Mouse (Mus musculus): ENCODE results near the gene Hdac7.

The Hdac7 gene

DNA sequence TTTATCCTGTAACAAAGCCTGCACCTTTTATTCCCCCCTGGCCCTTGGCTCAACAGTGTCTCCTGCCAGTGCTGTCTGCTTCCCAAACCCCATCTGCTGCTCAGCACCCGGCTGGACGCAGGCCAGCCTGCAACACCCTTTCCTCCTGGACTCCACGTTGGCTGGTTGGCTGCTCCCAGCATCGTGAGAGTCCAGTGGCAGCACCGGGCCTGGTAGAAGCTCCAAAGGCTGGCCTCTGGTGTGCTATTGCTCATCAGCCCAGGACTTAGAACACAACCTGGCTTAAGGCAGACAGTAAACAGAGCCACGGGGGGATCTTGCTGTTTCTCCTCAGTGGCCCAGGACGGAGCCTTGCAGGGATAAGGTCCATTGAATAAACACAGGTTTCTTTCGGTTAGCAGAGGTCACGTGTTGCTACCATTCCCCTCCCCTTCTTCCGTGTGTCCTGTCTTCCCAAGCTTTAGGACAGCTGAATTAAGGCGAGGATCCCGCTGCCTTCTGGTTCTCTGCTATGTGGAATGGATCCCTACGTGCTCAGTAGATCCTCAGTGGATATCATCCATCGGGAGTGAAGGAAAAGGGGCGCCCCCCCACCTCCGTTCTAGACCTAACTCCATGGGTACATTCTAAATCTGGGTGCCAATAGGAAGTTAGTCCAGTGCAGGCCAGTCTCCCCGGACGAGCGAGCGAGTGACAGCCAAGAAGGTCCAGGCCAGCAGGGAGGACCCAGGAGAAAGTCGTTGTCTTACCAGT lies 30.7 kb downstream of the Hdac7 start:
- DNase-seq = peak in 1 of 2 experiments; percentile 72

- no peak for DNase-seq
These were observed 31.4 kb downstream of the Hdac7 start for GRCm38 (mm10) chr15:97812875-97813274.

GRCm38 (mm10) chr15:97812126-97812525 lies 32.2 kb downstream of the Hdac7 start:
- peak in 1 of 2 experiments; percentile 58 for DNase-seq

GRCm38 (mm10) chr15:97811307-97811706 lies 33.0 kb downstream of the Hdac7 start:
- no peak for DNase-seq

GRCm38 (mm10) chr15:97810399-97810798 lies 33.9 kb downstream of the Hdac7 start:
- DNase-seq = no peak

DNA sequence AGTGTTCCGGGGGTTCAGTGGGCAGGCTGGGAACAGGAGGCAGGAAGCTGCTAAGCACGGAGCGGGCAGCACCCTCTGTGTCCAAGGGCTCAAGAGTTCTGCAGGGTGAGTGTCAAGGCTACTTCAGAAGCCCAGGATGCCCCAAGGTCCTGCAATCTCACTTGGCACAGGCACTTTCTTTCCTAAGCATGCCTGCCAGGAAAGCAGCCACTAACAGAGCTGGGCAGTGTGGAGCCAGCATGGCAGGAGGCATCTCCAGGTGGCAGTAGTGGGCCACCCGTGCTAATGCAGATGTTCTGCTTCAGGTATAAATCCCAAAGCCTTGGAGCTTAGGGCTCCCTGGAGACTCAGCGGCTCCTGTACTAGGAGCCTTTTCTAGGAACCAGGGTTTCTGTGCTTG lies 34.4 kb downstream of the Hdac7 start:
- peak; percentile 70 to 77 for DNase-seq

DNA sequence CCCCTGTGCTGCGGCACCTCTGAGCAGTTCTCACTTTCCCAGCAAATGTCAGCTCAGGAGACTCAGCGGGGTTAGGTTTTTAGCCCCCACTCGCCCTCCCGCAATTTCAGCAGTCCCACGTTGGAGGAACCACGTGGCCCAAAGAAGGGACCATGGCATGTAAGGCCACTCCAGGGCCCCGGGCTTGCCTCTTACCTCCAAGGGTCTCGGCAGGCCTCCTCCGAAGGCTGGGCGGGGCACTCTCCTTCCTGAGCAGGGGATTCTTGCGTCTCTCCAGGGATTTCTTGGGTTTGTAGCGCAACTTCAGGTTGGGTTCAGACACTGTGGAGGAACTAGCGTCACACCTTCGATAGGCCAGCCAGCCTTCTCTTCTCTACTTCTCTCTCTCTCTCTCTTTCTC lies 35.1 kb downstream of the Hdac7 start:
- DNase-seq = no peak

GRCm38 (mm10) chr15:97808532-97808931 lies 35.8 kb downstream of the Hdac7 start:
- no peak for DNase-seq

DNA sequence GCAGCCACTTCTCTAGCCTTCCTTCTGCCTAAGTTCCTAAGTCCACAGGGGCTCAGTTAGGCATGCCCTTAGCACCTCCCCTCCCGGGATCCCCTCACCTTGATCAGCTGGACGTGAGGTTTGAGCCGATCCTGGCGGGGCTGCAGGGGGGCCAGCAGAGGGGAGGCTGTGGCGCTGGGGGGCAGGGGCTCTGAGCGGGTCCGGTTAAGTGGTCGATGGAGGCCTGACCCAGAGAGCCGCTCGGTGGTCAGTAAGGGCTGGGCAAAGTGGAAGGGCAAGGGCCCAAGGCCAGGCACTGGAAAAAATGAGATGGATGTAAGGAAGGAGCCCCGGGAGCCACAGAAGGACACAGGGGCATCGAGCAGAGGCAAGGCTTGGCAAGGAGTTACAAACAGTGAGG lies 36.4 kb downstream of the Hdac7 start:
- no peak for DNase-seq

GRCm38 (mm10) chr15:97802575-97802974 lies 41.7 kb downstream of the Hdac7 start:
- peak in 1 of 2 experiments; percentile 55 for DNase-seq

DNA sequence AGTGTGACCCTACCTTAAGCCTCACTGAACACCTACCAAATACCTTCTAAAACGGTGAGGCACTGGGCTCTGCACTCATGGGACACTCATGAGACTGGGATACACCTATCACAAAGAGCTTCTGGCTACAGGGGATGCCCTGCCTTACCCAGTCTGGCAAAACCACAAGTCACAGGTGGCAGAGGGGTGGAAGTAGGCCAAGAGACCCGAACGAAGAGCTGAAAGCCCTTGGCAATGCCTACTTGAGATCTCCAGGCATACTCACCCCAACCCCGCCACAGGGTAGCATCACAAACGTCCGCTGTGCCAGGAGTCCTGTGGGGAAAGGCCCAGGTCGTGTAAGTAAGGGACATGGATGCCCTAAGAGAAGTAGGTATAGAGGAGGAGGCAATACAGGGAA lies 42.5 kb downstream of the Hdac7 start:
- no peak for DNase-seq

DNA sequence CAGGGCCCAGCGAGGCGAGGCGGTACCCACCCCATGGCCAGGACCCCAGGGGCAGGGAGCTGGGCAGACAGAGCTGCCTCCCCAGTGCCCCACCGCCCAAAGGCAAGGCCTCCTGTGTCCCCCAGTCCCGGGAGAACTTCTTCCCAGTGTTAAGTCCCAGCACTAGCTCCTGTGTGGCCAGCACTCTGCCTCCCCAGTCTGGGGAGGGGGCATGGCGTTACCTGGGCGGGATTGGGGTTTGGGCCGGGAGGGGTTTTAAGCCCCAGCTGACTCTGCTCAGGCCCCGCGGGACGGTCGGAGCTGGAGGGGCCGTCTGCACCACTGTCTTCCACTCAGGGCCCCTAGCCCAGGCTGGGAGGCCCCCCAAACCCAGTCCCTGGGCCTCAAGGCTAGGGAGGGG lies 43.4 kb downstream of the Hdac7 start:
- DNase-seq = no peak

- no peak for DNase-seq
These were observed 44.9 kb downstream of the Hdac7 start for GRCm38 (mm10) chr15:97799446-97799845.

DNA sequence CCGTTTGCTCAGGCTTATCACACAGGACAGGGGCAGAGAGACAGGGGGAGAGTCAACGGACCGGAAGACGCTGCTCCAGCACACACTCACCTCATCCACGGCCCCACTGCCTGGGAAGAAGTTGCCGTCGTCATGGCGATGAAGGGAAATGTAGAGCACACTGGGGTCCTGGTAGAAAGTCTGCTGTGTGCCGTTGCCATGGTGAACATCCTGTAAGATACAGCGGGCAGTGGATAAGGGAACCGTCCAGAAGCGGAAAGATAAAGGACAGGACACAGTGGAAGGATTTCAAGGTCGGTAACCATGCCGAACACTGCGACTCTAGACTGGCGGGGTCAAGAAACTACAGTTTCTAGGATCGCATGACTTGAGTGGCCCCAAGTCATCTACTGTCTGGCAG lies 46.2 kb downstream of the Hdac7 start:
- DNase-seq = no peak

GRCm38 (mm10) chr15:97796674-97797310 lies 47.5 kb downstream of the Hdac7 start:
- no peak for DNase-seq

- no peak for DNase-seq
These were observed 48.6 kb downstream of the Hdac7 start for GRCm38 (mm10) chr15:97795559-97796235.

DNA sequence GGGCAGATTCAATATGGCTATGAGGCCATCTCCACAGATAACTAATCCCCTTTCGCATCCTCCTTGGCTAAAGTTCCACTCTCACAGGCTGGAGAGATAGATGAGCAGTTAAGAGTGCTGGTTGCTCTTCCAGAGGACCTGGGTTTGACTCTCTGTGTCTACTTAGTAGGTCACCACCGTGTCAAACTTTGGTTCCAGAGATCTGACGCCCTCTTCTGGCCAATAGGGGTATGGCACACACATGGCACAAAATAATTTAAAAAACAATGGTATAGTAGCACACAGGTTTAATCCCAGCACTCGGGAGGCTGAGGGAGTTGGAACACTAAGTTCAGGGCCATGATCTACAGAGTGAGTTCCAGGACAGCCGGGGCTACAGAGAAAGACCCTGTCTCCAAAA lies 50.0 kb downstream of the Hdac7 start:
- no peak for DNase-seq

- DNase-seq = no peak
These were observed 50.7 kb downstream of the Hdac7 start for GRCm38 (mm10) chr15:97793386-97794153.

- DNase-seq = no peak
These were observed 53.1 kb downstream of the Hdac7 start for GRCm38 (mm10) chr15:97791126-97791700.

- DNase-seq = peak; percentile 77 to 82
These were observed 54.4 kb downstream of the Hdac7 start for GRCm38 (mm10) chr15:97789761-97790505.

GRCm38 (mm10) chr15:97788821-97789220 lies 55.5 kb downstream of the Hdac7 start:
- DNase-seq = no peak

Data from kidney, postnatal 4 days (tissue).